Mouse (Mus musculus): ENCODE measurements at regions not wholly inside any gene's neighbourhood (a gene's known extent, or its start where the extent isn't known, plus 50 kb on each side); places are given as distances from the start of the nearest gene placed in this dataset.

DNA sequence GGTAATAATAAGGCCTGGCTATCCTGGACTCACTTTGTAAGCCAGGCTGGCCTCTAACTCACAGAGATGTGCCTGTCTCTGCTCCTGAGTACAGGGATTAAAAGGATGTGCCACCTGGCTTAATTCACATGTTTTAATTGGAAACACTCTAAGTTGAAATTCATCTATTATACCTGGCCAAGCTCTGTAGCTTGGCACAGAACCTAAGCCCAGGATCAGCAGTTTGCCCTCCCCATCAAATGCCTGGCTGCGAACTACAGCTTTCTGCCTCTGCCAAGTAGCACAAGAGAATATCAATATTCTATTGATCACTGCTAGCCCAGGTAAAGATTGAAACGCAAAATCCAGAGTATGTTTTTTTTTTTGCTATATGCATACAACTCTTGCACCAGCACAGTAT, 200.3 kb upstream of the Ccdc122 start:
- no peak for ATAC-seq (ENCODE audit: low FRiP score)
- no peaks in the 10 kb centered on the region for H3K27me3 ChIP-seq (ENCODE audit: control insufficient read depth, insufficient read depth, low read length)
- no peaks in the 10 kb centered on the region for H3K4me1 ChIP-seq (replicated peaks; ENCODE audit: control insufficient read depth, insufficient read depth, low read length)
- H3K36me3 ChIP-seq (ENCODE audit: control insufficient read depth, insufficient read depth, low read length) = no peaks in the 10 kb centered on the region
- H3K9me3 ChIP-seq (ENCODE audit: control insufficient read depth, low read length) = no peaks in the 10 kb centered on the region
- H3K4me3 ChIP-seq (ENCODE audit: low read depth, low read length) = no peak overlapping the region
- DNase-seq (ENCODE audit: low spot score) = no peak
- no peak overlapping the region for H3K9ac ChIP-seq (ENCODE audit: low read depth, low read length)
- H3K27ac ChIP-seq (ENCODE audit: low read depth, low read length) = no peak overlapping the region
- H3K4me2 ChIP-seq (replicated peaks; ENCODE audit: low read depth, low read length) = no peak overlapping the region
- WGBS = 88% methylated on average over 2 of the region's 2 CpGs

DNA sequence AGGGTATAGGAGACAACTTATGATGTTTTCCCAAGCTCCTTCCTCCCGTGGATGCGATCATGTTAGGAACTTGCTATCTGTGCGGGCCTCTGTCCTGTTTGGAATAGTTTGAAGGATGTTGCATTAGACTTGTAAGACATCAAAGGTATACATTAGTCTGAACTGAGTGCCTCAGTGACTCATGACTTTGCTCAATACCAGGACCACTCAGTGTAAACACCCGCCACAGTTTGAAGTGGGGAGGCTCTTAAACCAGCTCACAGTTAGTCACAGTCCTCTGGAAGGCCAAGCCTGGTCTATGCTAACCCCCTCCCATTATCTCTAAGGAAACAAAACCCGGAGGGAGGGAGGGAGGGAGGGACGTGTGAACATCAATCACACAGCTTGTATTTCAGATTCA, 202.5 kb upstream of the Ccdc122 start:
- Histone ChIP-seq H3K27ac (ENCODE audit: low read depth, low read length) (no peak overlapping the region), H3K4me3 (ENCODE audit: low read depth, low read length) (no peak overlapping the region), H3K9me3 (ENCODE audit: control insufficient read depth, low read length) (no peaks in the 10 kb centered on the region), H3K4me2 (replicated peaks; ENCODE audit: low read depth, low read length) (no peak overlapping the region), H3K4me1 (replicated peaks; ENCODE audit: control insufficient read depth, insufficient read depth, low read length) (no peaks in the 10 kb centered on the region), H3K36me3 (ENCODE audit: control insufficient read depth, insufficient read depth, low read length) (no peaks in the 10 kb centered on the region), H3K27me3 (ENCODE audit: control insufficient read depth, insufficient read depth, low read length) (no peaks in the 10 kb centered on the region), H3K9ac (ENCODE audit: low read depth, low read length) (no peak overlapping the region)
- DNase-seq (ENCODE audit: low spot score) (no peak), ATAC-seq (ENCODE audit: low FRiP score) (no peak)
- 67% methylated on average over 6 of the region's 6 CpGs for WGBS

- Histone ChIP-seq H3K4me2 (replicated peaks; ENCODE audit: low read depth, low read length) (no peak overlapping the region), H3K9ac (ENCODE audit: low read depth, low read length) (no peak overlapping the region), H3K27ac (ENCODE audit: low read depth, low read length) (no peak overlapping the region), H3K4me3 (ENCODE audit: low read depth, low read length) (no peak overlapping the region), H3K36me3 (ENCODE audit: control insufficient read depth, insufficient read depth, low read length) (no peaks in the 10 kb centered on the region), H3K27me3 (ENCODE audit: control insufficient read depth, insufficient read depth, low read length) (no peaks in the 10 kb centered on the region), H3K9me3 (ENCODE audit: control insufficient read depth, low read length) (no peaks in the 10 kb centered on the region), H3K4me1 (replicated peaks; ENCODE audit: control insufficient read depth, insufficient read depth, low read length) (no peaks in the 10 kb centered on the region)
- WGBS = 85% methylated on average over 1 of the region's 1 CpGs
- ATAC-seq (ENCODE audit: low FRiP score) (no peak), DNase-seq (ENCODE audit: low spot score) (no peak)
Measured at GRCm38 (mm10) chr14:76829161-76829510, 207.4 kb upstream of the Ccdc122 start.

DNA sequence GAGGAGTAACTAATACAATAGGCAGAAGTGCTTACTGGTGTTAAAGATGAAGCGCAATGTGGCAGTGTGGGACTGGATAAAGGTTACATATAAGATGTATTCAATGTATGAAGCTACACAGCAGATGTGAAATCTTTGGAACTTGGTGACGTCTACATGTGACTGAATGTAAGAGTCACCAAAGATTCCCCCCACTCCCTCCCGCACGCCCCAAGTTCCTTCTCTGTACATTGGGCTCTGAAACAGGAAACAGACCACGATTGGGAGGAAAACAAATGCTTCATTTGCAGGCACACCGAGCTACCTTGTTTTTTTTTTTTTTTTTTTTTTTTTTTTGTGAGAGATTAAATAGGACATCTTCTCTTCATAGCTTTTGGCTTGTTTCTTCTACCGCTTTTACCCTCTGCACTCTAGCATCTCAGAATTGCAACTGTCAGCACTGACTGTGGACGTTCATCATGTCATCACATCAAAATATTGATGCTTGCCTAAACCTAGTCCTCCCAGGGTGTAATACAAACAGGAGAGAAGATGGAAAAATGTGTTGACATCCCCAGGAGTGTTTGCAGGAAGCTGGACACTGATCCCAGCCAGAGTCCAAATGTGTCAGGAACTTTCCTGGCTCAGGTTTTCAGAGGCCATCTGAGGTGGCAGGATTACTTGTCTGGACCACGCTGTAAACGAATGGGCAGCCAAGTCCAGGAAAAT, 208.0 kb upstream of the Ccdc122 start:
- ATAC-seq (ENCODE audit: low FRiP score) (no peak), DNase-seq (ENCODE audit: low spot score) (no peak)
- H3K27me3 ChIP-seq (ENCODE audit: control insufficient read depth, insufficient read depth, low read length) = no peaks in the 10 kb centered on the region
- no peaks in the 10 kb centered on the region for H3K9me3 ChIP-seq (ENCODE audit: control insufficient read depth, low read length)
- H3K36me3 ChIP-seq (ENCODE audit: control insufficient read depth, insufficient read depth, low read length) = no peaks in the 10 kb centered on the region
- no peak overlapping the region for H3K4me3 ChIP-seq (ENCODE audit: low read depth, low read length)
- H3K27ac ChIP-seq (ENCODE audit: low read depth, low read length) = no peak overlapping the region
- WGBS = 85% methylated on average over 10 of the region's 10 CpGs
- no peak overlapping the region for H3K4me2 ChIP-seq (replicated peaks; ENCODE audit: low read depth, low read length)
- H3K9ac ChIP-seq (ENCODE audit: low read depth, low read length) = no peak overlapping the region
- H3K4me1 ChIP-seq (replicated peaks; ENCODE audit: control insufficient read depth, insufficient read depth, low read length) = no peaks in the 10 kb centered on the region

- no peak for DNase-seq (ENCODE audit: low spot score)
- no peak for ATAC-seq (ENCODE audit: low FRiP score)
- Histone ChIP-seq H3K9me3 (ENCODE audit: control insufficient read depth, low read length) (no peaks in the 10 kb centered on the region), H3K36me3 (ENCODE audit: control insufficient read depth, insufficient read depth, low read length) (no peaks in the 10 kb centered on the region), H3K4me1 (replicated peaks; ENCODE audit: control insufficient read depth, insufficient read depth, low read length) (no peaks in the 10 kb centered on the region), H3K27me3 (ENCODE audit: control insufficient read depth, insufficient read depth, low read length) (no peaks in the 10 kb centered on the region), H3K4me2 (replicated peaks; ENCODE audit: low read depth, low read length) (no peak overlapping the region), H3K4me3 (ENCODE audit: low read depth, low read length) (no peak overlapping the region), H3K27ac (ENCODE audit: low read depth, low read length) (no peak overlapping the region), H3K9ac (ENCODE audit: low read depth, low read length) (no peak overlapping the region)
- 94% methylated on average over 3 of the region's 3 CpGs for WGBS
Measured at GRCm38 (mm10) chr14:76824066-76824465, 212.5 kb upstream of the Ccdc122 start.

DNA sequence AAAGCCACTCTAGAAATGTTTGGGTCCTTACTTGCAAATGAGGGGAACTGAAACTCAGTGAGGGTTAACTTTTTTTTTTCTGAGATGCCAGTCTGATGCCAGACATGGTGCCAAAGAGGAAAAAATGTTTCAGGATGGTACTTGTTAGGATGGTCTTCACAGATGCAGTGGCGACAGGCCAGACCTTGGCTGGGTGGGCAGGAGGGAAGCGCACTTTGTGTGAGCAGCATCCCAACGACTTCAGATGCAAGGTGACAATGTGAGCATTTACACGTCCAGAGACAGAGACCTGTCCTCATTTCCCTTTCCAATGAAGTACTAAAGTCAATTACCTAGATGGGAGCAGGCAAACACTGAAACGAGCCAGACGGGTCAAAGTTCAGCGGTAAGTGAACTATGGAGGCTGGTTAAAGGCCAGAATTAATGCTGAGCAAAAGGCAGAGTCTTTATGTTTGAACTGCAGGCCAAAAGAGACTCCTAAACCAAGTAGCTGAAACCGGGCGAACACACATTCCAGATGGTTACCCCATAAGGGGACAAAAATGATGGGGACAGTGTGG, 213.7 kb upstream of the Ccdc122 start:
- no peak overlapping the region for H3K9ac ChIP-seq (ENCODE audit: low read depth, low read length)

DNA sequence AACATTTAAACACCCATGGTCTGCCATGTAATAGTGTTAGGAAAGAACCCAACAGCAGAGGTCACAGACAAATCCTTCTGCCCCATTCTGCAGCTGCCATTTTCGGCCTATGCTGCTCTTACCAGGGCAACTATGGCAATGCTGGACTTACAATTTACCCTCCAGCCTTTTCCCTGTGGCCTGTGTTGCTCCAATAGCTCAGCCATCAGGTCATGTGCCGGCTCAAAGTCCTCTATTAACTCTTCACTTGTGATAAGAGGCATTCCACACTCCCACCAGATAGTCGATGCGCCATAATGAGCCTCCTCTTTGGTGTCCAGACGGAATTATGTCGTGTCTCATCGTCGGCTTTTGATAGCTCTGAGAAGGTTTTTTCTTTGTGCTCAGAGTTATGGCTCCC, 214.7 kb upstream of the Ccdc122 start:
- Histone ChIP-seq H3K27me3 (ENCODE audit: control insufficient read depth, insufficient read depth, low read length) (no peaks in the 10 kb centered on the region), H3K36me3 (ENCODE audit: control insufficient read depth, insufficient read depth, low read length) (no peaks in the 10 kb centered on the region), H3K9ac (ENCODE audit: low read depth, low read length) (no peak overlapping the region), H3K4me2 (replicated peaks; ENCODE audit: low read depth, low read length) (no peak overlapping the region), H3K27ac (ENCODE audit: low read depth, low read length) (no peak overlapping the region), H3K9me3 (ENCODE audit: control insufficient read depth, low read length) (no peaks in the 10 kb centered on the region), H3K4me1 (replicated peaks; ENCODE audit: control insufficient read depth, insufficient read depth, low read length) (no peaks in the 10 kb centered on the region), H3K4me3 (ENCODE audit: low read depth, low read length) (no peak overlapping the region)
- no peak for DNase-seq (ENCODE audit: low spot score)
- no peak for ATAC-seq (ENCODE audit: low FRiP score)
- WGBS = 86% methylated on average over 8 of the region's 8 CpGs

More for the DNA sequence above, 213.7 kb upstream of the Ccdc122 start:
- Histone ChIP-seq H3K4me1 (replicated peaks; ENCODE audit: control insufficient read depth, insufficient read depth, low read length) (no peaks in the 10 kb centered on the region), H3K4me2 (replicated peaks; ENCODE audit: low read depth, low read length) (no peak overlapping the region), H3K9me3 (ENCODE audit: control insufficient read depth, low read length) (no peaks in the 10 kb centered on the region), H3K27ac (ENCODE audit: low read depth, low read length) (no peak overlapping the region), H3K36me3 (ENCODE audit: control insufficient read depth, insufficient read depth, low read length) (no peaks in the 10 kb centered on the region), H3K4me3 (ENCODE audit: low read depth, low read length) (no peak overlapping the region), H3K27me3 (ENCODE audit: control insufficient read depth, insufficient read depth, low read length) (no peaks in the 10 kb centered on the region)
- 82% methylated on average over 9 of the region's 9 CpGs for WGBS
- no peak for DNase-seq (ENCODE audit: low spot score)
- no peak for ATAC-seq (ENCODE audit: low FRiP score)

DNA sequence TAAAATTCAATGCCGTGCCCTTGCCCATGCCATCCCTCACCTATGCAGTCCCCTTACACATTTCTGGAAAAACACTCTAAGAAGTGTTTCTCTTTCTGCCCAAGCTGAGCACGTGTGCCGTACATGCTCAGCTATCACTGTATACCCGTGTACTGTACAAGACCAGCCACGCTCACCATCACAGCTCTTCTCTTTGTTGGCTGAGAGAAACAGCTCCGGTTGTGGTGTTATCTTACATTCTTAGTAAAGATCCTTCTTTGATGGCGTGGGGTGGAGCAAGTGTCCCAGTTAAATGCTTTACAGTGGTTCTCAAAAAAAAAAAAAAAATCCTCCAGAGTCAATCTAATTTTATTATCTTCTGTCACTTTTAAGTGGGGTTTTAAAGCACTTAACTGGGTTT, 215.1 kb upstream of the Ccdc122 start:
- Histone ChIP-seq H3K9ac (ENCODE audit: low read depth, low read length) (no peak overlapping the region), H3K4me1 (replicated peaks; ENCODE audit: control insufficient read depth, insufficient read depth, low read length) (no peaks in the 10 kb centered on the region), H3K4me2 (replicated peaks; ENCODE audit: low read depth, low read length) (no peak overlapping the region), H3K4me3 (ENCODE audit: low read depth, low read length) (no peak overlapping the region), H3K9me3 (ENCODE audit: control insufficient read depth, low read length) (no peaks in the 10 kb centered on the region), H3K27me3 (ENCODE audit: control insufficient read depth, insufficient read depth, low read length) (no peaks in the 10 kb centered on the region), H3K27ac (ENCODE audit: low read depth, low read length) (no peak overlapping the region), H3K36me3 (ENCODE audit: control insufficient read depth, insufficient read depth, low read length) (no peaks in the 10 kb centered on the region)
- no peak for ATAC-seq (ENCODE audit: low FRiP score)
- no peak for DNase-seq (ENCODE audit: low spot score)
- 89% methylated on average over 7 of the region's 7 CpGs for WGBS

GRCm38 (mm10) chr14:76820989-76821388, 215.6 kb upstream of the Ccdc122 start:
- Histone ChIP-seq H3K27ac (ENCODE audit: low read depth, low read length) (no peak overlapping the region), H3K4me3 (ENCODE audit: low read depth, low read length) (no peak overlapping the region), H3K9ac (ENCODE audit: low read depth, low read length) (no peak overlapping the region), H3K4me2 (replicated peaks; ENCODE audit: low read depth, low read length) (no peak overlapping the region), H3K4me1 (replicated peaks; ENCODE audit: control insufficient read depth, insufficient read depth, low read length) (no peaks in the 10 kb centered on the region), H3K27me3 (ENCODE audit: control insufficient read depth, insufficient read depth, low read length) (no peaks in the 10 kb centered on the region), H3K36me3 (ENCODE audit: control insufficient read depth, insufficient read depth, low read length) (no peaks in the 10 kb centered on the region), H3K9me3 (ENCODE audit: control insufficient read depth, low read length) (no peaks in the 10 kb centered on the region)
- 73% methylated on average over 6 of the region's 6 CpGs for WGBS
- DNase-seq (ENCODE audit: low spot score) (no peak), ATAC-seq (ENCODE audit: low FRiP score) (no peak)
